Mouse (Mus musculus) bone marrow macrophage, adult 2 months (primary cell): ENCODE results near the gene Fto.

Source experiments
- CTCF ChIP-seq: IDR thresholded peaks from 2 replicates; pipeline ENCODE4 v1.5.1; 2012; ENCODE audit warnings: low read depth, mild to moderate bottlenecking, low read length, moderate library complexity
- POLR2A ChIP-seq: IDR thresholded peaks from 2 replicates; pipeline ENCODE4 v1.6.1; 2012; ENCODE audit warnings: mild to moderate bottlenecking, low read depth, low read length, borderline replicate concordance

- TF ChIP-seq CTCF (no peak), POLR2A (no peak)
Observed at GRCm38 (mm10) chr8:91613603-91614002, 300.3 kb downstream of the Fto start.
